Mouse (Mus musculus) stomach, postnatal 0 days (tissue): Measurements from ENCODE around the gene Olfr548-ps1. TPM values are rescaled to one million over a fixed set of nuclear protein-coding genes. Genes with fewer than 3 reads are reported as not detected.

ENCODE experiments used
- ATAC-seq: fragments of 200-750 bp; cut with Nextera tagmentation; 2 replicates; pipeline ENCODE4 v1.8.0; 2017; ENCODE audit not compliant: low FRiP score, low TSS enrichment
- DNase-seq: peaks from one replicate; pipeline ENCODE4 v3.0.0-alpha.2; 2016; ENCODE audit warnings: low spot score
- H3K27ac ChIP-seq: fragments of 300-500 bp; sonication (generic); replicated peaks from 2 replicates; pipeline ENCODE4 v1.5.1; 2014; ENCODE audit warnings: mild to moderate bottlenecking, control low read depth
- H3K27me3 ChIP-seq: fragments of 300-500 bp; sonication (generic); 2 replicates; pipeline ENCODE4 v1.6.1; 2014; ENCODE audit warnings: low read length; ENCODE audit not compliant: control insufficient read depth, insufficient read depth
- H3K36me3 ChIP-seq: fragments of 300-500 bp; sonication (generic); 2 replicates; pipeline ENCODE4 v1.6.1; 2014; ENCODE audit warnings: low read length, mixed read lengths; ENCODE audit not compliant: control insufficient read depth, insufficient read depth
- H3K4me1 ChIP-seq: fragments of 300-500 bp; sonication (generic); replicated peaks from 2 replicates; pipeline ENCODE4 v1.6.1; 2014; ENCODE audit warnings: antibody characterized with exemption; ENCODE audit not compliant: control insufficient read depth, insufficient read depth
- H3K4me2 ChIP-seq: fragments of 300-500 bp; sonication (generic); replicated peaks from 2 replicates; pipeline ENCODE4 v1.6.1; 2014; ENCODE audit warnings: low read depth, mild to moderate bottlenecking, control low read depth, moderate library complexity
- H3K4me3 ChIP-seq: fragments of 300-500 bp; sonication (generic); 2 replicates; pipeline ENCODE4 v1.5.1; 2014; ENCODE audit warnings: low read depth, low read length, control low read depth
- H3K9ac ChIP-seq: fragments of 300-500 bp; sonication (generic); 2 replicates; pipeline ENCODE4 v1.6.1; 2014; ENCODE audit warnings: mild to moderate bottlenecking, low read length, control low read depth, mixed read lengths
- H3K9me3 ChIP-seq: fragments of 300-500 bp; sonication (generic); 2 replicates; pipeline ENCODE4 v1.6.1; 2016; ENCODE audit warnings: low read length; ENCODE audit not compliant: control insufficient read depth
- CTCF ChIP-seq: IDR thresholded peaks from 2 replicates; pipeline ENCODE4 v1.5.1; 2016; ENCODE audit warnings: antibody characterized with exemption, low read depth, mild to moderate bottlenecking, moderate library complexity
- EP300 ChIP-seq: optimal IDR thresholded peaks from 2 replicates; pipeline ENCODE3; 2016; ENCODE audit warnings: antibody characterized with exemption
- whole genome bisulfite sequencing: fragments of 180-500 bp; shearing (Covaris S2); extraction: QIAGEN DNeasy Blood & Tissue Kit; methylation state at CpG from one replicate; pipeline ENCODE4 v1.1.7; 2014; 5-methylcytosine and 5-hydroxymethylcytosine counted together
- polyA plus RNA-seq: library from polyadenylated mRNA; unstranded; fragments of >200 nt; fragmentation: Nextera tagmentation; extraction: Ambion mirVana; gene quantifications from 2 replicates; pipeline ENCODE4 v1.2.1, GENCODE M21; 2015

Olfr548-ps1 gene
- polyA plus RNA-seq, 1 experiment from 2014 or later, result not detected

DNA sequence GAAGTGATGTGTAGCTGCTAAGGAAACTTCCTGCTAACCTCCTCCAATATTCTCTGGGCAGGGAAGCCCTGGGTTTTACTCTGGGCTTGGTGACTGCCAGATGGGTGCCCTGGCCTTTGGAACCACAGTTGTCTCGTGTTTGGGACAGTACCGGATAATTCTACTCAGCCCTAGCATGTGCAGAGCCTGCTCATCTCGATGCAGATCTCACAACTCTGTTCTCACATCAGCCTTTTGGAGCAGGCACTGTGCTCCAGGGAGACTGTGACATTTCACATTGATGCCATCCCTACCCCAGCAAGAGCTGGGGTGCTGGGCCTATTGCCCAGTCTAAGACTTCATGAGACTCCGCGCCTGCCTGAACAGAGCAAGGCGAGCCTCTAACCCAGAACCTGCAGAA lies 32.0 kb upstream of the Olfr548-ps1 start:
- Histone ChIP-seq H3K4me2 (no peak overlapping the region), H3K4me3 (no peak overlapping the region), H3K9ac (no peak overlapping the region), H3K27me3 (no peaks in the 10 kb centered on the region), H3K36me3 (no peaks in the 10 kb centered on the region), H3K4me1 (no peaks in the 10 kb centered on the region), H3K27ac (no peak overlapping the region), H3K9me3 (no peaks in the 10 kb centered on the region)
- 91% methylated on average over 6 of the region's 6 CpGs for WGBS
- DNase-seq (no peak), ATAC-seq (no peak)
- no peak for TF ChIP-seq CTCF
- no peak for TF ChIP-seq EP300

DNA sequence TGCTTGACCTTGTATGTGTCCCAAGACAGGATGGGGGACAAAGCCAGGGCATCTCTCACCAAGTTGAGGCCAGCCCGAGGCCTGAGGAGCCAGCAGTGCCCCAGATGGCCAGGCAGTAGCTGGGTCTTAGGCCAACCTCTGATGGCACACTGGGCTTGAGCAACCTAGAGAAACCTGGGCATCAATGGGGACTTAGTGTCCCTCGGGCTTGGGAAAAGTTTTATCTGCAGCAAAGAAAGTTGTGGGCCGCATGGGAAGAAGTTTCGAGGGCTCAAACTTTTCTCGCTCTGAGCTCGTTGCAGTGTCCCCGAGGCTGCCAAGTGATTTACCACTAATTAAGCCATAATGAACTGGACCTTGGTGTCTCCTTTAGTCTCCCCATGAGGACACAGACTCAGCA lies 31.0 kb upstream of the Olfr548-ps1 start:
- no peaks in the 10 kb centered on the region for H3K36me3 ChIP-seq
- no peaks in the 10 kb centered on the region for H3K9me3 ChIP-seq
- H3K9ac ChIP-seq, result no peak overlapping the region
- 83% methylated on average over 7 of the region's 7 CpGs for WGBS
- no peak overlapping the region for H3K27ac ChIP-seq
- H3K4me2 ChIP-seq, result no peak overlapping the region
- no peak for DNase-seq
- TF ChIP-seq CTCF, result no peak
- TF ChIP-seq EP300, result no peak
- no peaks in the 10 kb centered on the region for H3K27me3 ChIP-seq
- no peak overlapping the region for H3K4me3 ChIP-seq
- no peak for ATAC-seq
- no peaks in the 10 kb centered on the region for H3K4me1 ChIP-seq

DNA sequence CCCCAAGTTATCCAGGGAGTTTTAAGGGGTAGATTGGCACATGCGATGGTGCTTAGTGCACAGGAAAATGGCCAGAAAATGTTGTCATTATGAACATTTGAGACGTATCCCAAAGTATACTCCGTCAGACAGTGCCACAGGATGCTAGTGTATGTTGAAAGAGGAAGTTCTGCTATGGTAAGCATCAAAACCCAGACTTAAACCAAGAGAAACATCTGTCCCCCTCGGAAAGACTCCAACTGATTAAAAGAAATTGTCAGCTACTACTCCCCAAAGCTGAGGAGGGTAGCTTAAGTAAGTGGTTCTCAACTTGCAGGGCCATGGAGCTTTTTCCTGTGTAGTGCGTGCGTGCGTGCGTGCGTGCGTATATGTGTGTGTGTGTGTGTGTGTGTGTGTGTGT lies 28.8 kb upstream of the Olfr548-ps1 start:
- no peak overlapping the region for H3K9ac ChIP-seq
- no peaks in the 10 kb centered on the region for H3K4me1 ChIP-seq
- H3K27me3 ChIP-seq, result no peaks in the 10 kb centered on the region
- TF ChIP-seq CTCF, result no peak
- TF ChIP-seq EP300, result no peak
- no peak overlapping the region for H3K4me2 ChIP-seq
- ATAC-seq (no peak), DNase-seq (no peak)
- H3K36me3 ChIP-seq, result no peaks in the 10 kb centered on the region
- H3K27ac ChIP-seq, result no peak overlapping the region
- H3K4me3 ChIP-seq, result no peak overlapping the region
- no peaks in the 10 kb centered on the region for H3K9me3 ChIP-seq
- 89% methylated on average over 10 of the region's 10 CpGs for WGBS

DNA sequence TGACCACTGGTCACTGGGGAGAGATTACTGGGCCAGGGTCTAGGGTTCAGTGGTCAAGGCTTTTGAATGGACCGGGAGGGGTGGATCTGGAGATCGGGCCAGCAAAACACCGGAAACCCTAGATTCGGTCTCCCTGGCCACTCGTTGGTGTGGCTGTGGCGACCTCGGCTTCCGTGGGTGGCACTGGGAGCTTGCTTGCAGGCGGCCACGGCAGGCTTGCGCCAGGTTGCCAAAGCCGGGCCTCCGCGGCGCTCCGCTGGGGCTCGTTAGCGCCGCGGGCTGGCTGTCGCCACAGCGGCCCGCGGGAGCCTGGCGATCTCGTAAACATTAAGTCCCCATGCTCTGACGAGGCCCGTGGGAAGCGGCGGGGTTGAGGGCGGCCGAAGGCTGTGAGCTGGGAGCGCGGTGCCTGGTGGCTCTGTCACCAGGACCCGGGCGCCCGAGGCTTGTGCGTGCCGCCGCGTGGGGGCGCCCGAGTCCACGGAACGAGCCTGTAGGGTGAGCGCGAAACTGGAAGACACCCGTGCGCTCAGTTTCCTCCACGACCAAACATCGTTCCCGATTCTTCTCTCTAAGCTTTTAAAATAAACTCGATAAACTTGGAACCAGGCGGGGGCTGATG lies 27.8 kb upstream of the Olfr548-ps1 start:
- ATAC-seq (peak; percentile 93), DNase-seq (peak; percentile 88)
- TF ChIP-seq EP300 (no peak), CTCF (peak; percentile 90)
- H3K4me3 ChIP-seq, result peak overlapping the region; percentile 45
- H3K27ac ChIP-seq, result no peak overlapping the region
- H3K9ac ChIP-seq, result peak overlapping the region; percentile 61
- no peaks in the 10 kb centered on the region for H3K9me3 ChIP-seq
- H3K27me3 ChIP-seq, result no peaks in the 10 kb centered on the region
- H3K4me2 ChIP-seq, result peak overlapping the region; percentile 82
- no peaks in the 10 kb centered on the region for H3K36me3 ChIP-seq
- H3K4me1 ChIP-seq, result no peaks in the 10 kb centered on the region
- WGBS, result 2% methylated on average over 43 of the region's 54 CpGs

- Histone ChIP-seq H3K36me3 (no peaks in the 10 kb centered on the region), H3K27me3 (no peaks in the 10 kb centered on the region), H3K9ac (no peak overlapping the region), H3K9me3 (no peaks in the 10 kb centered on the region), H3K27ac (no peak overlapping the region), H3K4me2 (no peak overlapping the region), H3K4me1 (no peaks in the 10 kb centered on the region), H3K4me3 (no peak overlapping the region)
- DNase-seq (no peak), ATAC-seq (no peak)
- 69% methylated on average over 4 of the region's 4 CpGs for WGBS
- TF ChIP-seq CTCF, result no peak
- no peak for TF ChIP-seq EP300
Observed at GRCm38 (mm10) chr7:102514144-102514543, 26.6 kb upstream of the Olfr548-ps1 start.

DNA sequence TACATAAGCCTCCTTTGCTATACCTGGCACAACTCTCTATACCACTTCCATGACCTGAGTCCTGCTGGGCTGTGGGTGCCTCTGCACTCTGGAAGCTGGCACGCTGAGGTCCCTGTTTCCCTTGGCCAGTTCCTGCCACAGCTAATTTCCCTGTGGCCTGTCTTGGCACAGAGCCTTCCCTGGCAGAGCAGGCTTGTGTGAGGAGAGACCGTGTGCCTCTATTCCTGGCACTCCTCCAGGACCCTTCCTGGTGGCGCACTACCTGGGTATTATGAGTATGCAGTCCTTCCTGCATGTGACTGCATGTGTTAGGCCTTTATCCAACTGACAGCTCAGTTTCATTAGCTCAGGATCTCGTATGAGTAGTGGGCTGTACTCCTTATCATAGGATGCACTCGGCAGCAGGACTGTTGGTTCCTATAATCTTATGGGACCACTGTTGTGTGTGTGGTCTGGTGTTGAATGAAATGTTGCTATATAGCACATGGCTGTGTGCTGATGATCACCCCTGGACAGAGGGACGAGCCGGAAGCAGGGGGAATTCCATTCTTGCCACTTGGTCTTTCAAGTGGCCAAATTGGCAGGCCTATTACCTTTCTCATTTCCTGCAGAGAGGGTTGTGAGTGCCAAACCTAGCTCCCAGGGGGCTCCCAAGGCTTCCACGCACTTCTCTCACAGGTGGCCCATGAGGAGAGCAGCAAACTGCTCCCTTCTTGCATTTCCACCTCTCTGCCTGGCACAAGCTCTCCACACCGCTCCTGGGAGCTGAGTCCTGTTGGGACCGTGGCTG lies 24.2 kb upstream of the Olfr548-ps1 start:
- H3K9me3 ChIP-seq, result no peaks in the 10 kb centered on the region
- H3K36me3 ChIP-seq, result no peaks in the 10 kb centered on the region
- DNase-seq (peak; percentile 23), ATAC-seq (no peak)
- TF ChIP-seq CTCF (no peak), EP300 (no peak)
- no peak overlapping the region for H3K27ac ChIP-seq
- H3K4me1 ChIP-seq, result no peaks in the 10 kb centered on the region
- WGBS, result 59% methylated on average over 10 of the region's 10 CpGs
- no peak overlapping the region for H3K4me2 ChIP-seq
- no peaks in the 10 kb centered on the region for H3K27me3 ChIP-seq
- H3K9ac ChIP-seq, result no peak overlapping the region
- no peak overlapping the region for H3K4me3 ChIP-seq
